Mouse (Mus musculus) kidney, adult 2 months (tissue): ENCODE measurements at regions not wholly inside any gene's neighbourhood (a gene's known extent, or its start where the extent isn't known, plus 50 kb on each side); places are given as distances from the start of the nearest gene placed in this dataset.

Source experiments
- DNase-seq: peaks from one replicate; pipeline ENCODE4 v3.0.0; 2021
- H3K27ac ChIP-seq: fragments of 200-500 bp; 2 replicates; pipeline ENCODE4 v1.5.1; 2012; ENCODE audit warnings: low read depth, low read length, control low read depth, inconsistent platforms; ENCODE audit not compliant: insufficient read depth
- H3K27me3 ChIP-seq: fragments of 200-500 bp; replicated peaks from 2 replicates; pipeline ENCODE4 v1.6.1; 2012; ENCODE audit warnings: mild to moderate bottlenecking, moderate library complexity, low read length, inconsistent platforms; ENCODE audit not compliant: control insufficient read depth, insufficient read depth
- H3K36me3 ChIP-seq: fragments of 200-500 bp; 2 replicates; pipeline ENCODE4 v1.6.1; 2012; ENCODE audit warnings: mild to moderate bottlenecking, moderate library complexity, low read length, inconsistent platforms; ENCODE audit not compliant: control insufficient read depth, insufficient read depth
- H3K4me1 ChIP-seq: fragments of 200-500 bp; 2 replicates; pipeline ENCODE4 v1.6.1; 2011; ENCODE audit warnings: low read length; ENCODE audit not compliant: control insufficient read depth, insufficient read depth
- H3K4me3 ChIP-seq: fragments of 200-500 bp; 2 replicates; pipeline ENCODE4 v1.5.1; 2011; ENCODE audit warnings: mild to moderate bottlenecking, low read depth, low read length, control low read depth; ENCODE audit not compliant: insufficient read depth
- CTCF ChIP-seq: fragments of 200-500 bp; conservative IDR thresholded peaks from 2 replicates; pipeline ENCODE4 v1.5.1; 2011; ENCODE audit warnings: low read depth, mild to moderate bottlenecking, control low read depth, low read length, moderate library complexity, mixed read lengths; ENCODE audit not compliant: insufficient read depth, insufficient read length
- POLR2A ChIP-seq: fragments of 200-500 bp; IDR thresholded peaks from one replicate; pipeline ENCODE4 v1.6.1; 2011; ENCODE audit warnings: low read depth, low read length, control low read depth
- WGBS: fragments of 180-500 bp; shearing (Covaris S2); methylation state at CpG from one replicate; pipeline ENCODE4 v1.1.7; 2018; 5-methylcytosine and 5-hydroxymethylcytosine counted together

DNA sequence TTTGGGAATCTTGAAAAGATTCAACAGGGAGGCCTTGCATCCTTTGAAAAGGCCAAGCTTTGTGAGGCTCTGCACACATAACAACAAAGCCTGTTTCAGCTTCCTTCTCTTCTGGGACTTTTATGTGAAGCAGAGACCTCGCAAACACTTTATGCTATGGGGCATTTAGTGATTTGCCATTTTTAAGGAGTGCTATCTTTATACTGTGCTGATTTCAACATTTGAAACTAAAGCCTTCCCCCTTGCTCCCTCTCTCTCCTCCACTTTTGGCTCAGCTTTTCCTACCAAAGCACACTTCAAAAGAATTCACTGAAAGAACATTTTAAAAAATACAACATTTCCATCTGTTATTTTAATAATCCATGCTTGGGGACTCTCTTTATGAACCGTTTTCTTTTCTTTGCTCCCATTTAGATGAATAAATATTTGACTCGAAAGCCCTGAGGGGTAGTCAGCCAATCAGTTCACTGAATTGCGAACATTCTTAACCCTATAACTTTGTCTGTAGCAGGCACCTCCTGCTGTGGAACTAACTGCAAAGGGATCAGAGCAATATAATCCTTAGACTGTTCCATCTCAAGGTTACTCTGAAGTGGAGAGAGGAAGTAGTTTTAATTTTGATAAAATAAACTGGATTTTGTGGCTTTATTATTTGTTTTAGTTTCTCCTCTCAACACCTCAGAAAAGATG is 74.2 kb upstream of the Gorab start:
- Histone ChIP-seq H3K4me1 (no peaks in the 10 kb centered on the region), H3K27ac (no peak overlapping the region), H3K4me3 (no peak overlapping the region), H3K27me3 (no peaks in the 10 kb centered on the region), H3K36me3 (no peaks in the 10 kb centered on the region)
- no peak for TF ChIP-seq POLR2A
- 60% methylated on average over 4 of the region's 4 CpGs for WGBS
- no peak for DNase-seq

DNA sequence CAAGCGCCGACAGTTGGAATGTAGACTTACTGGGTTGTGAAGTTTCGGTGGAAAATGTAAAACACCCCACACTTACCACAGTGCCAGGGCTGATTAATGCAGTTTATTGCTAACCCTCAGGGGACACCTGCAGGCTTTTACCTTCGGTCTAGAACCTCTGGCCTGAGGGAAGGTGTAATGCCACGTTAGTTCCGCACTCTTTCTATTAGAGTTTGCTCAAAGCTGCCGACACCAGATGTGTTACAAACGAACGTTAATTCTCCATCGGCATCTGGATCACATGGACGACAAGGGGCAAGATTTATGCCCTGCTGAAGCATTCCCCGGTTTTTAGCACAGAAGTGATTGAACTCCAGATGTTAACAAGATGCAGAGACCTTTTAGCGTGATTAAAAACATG is 57.7 kb upstream of the Gorab start:
- H3K4me1 ChIP-seq, result no peaks in the 10 kb centered on the region
- TF ChIP-seq POLR2A (no peak), CTCF (no peak)
- H3K27me3 ChIP-seq, result no peaks in the 10 kb centered on the region
- no peak overlapping the region for H3K4me3 ChIP-seq
- WGBS, result 72% methylated on average over 13 of the region's 13 CpGs
- no peak overlapping the region for H3K27ac ChIP-seq
- no peak for DNase-seq
- H3K36me3 ChIP-seq, result no peaks in the 10 kb centered on the region

- TF ChIP-seq POLR2A (no peak), CTCF (no peak)
These were observed 52.9 kb upstream of the Gorab start for GRCm38 (mm10) chr1:163456366-163456765.

More at GRCm38 (mm10) chr1:163456366-163456765, 52.9 kb upstream of the Gorab start:
- no peaks in the 10 kb centered on the region for H3K4me1 ChIP-seq
- no peak overlapping the region for H3K27ac ChIP-seq
- no peaks in the 10 kb centered on the region for H3K36me3 ChIP-seq
- H3K27me3 ChIP-seq, result no peaks in the 10 kb centered on the region
- no peak overlapping the region for H3K4me3 ChIP-seq
- WGBS, result 89% methylated on average over 8 of the region's 8 CpGs
- DNase-seq, result no peak
